Mouse (Mus musculus) neutrophil, adult 83 days (primary cell): ENCODE measurements around the gene Zkscan8. TPM values are rescaled to one million over a fixed set of nuclear protein-coding genes. Genes with fewer than 3 reads are reported as not detected.

Experiments used
- total RNA-seq, 2 experiments: library from RNA; stranded (reverse); gene quantifications; one replicate each; pipeline ENCODE4 v1.2.4; 2023

The Zkscan8 gene
- 1 to 10 TPM; 2.4 to 3.9 TPM for total RNA-seq

GRCm38 (mm10) chr13:21530781-21531201 is at the start of gene Zkscan8:
Gene Zkscan8, minus strand, starts transcription at chr13:21531120.

GRCm38 (mm10) chr13:21559793-21560192 is 28.9 kb upstream of the Zkscan8 start, which contains the start of gene Olfr1535:
Gene Olfr1535, minus strand, starts transcription at chr13:21559893.

GRCm38 (mm10) chr13:21542708-21543107 is 11.8 kb upstream of the Zkscan8 start, which contains the start of gene Olfr1366:
Gene Olfr1366, minus strand, starts transcription at chr13:21542808.

GRCm38 (mm10) chr13:21501182-21501581 is 29.7 kb downstream of the Zkscan8 start, which contains the start of gene Gm11273:
Gene Gm11273, minus strand, starts transcription at chr13:21501418.

GRCm38 (mm10) chr13:21495080-21495479 is 35.8 kb downstream of the Zkscan8 start, which contains the start of gene AK157302:
Gene AK157302, plus strand, starts transcription at chr13:21495223.

GRCm38 (mm10) chr13:21478759-21479670 is 51.9 kb downstream of the Zkscan8 start, which contains the start of the genes Zkscan4 and Gm10065:
Gene Zkscan4, plus strand, starts transcription at chr13:21478907.
Gene Gm10065, minus strand, starts transcription at chr13:21479441.

GRCm38 (mm10) chr13:21468061-21469019 is 62.6 kb downstream of the Zkscan8 start, which contains the start of gene Nkapl:
Gene Nkapl, minus strand, starts transcription at chr13:21468509.

Other genes starting within 250 kb of the Zkscan8 start
- not detected for gene Gpx5, start 238.4 kb downstream of the Zkscan8 start, total RNA-seq
- not detected for gene Gpx6, start 219.0 kb downstream of the Zkscan8 start, total RNA-seq
- not detected for gene Olfr1367, start 184.2 kb downstream of the Zkscan8 start, total RNA-seq
- 1 to 10 TPM; 2.3 to 2.9 TPM for gene Zscan12, start 168.3 kb downstream of the Zkscan8 start, total RNA-seq
- gene Zkscan3, start 128.4 kb downstream of the Zkscan8 start, total RNA-seq: 10 to 100 TPM; 23.5 to 24.5 TPM
- gene Pgbd1, start 90.1 kb downstream of the Zkscan8 start, total RNA-seq: not detected
- 1 to 10 TPM; 8.4 to 9.1 TPM for gene Zscan26, start 77.4 kb downstream of the Zkscan8 start, total RNA-seq
- not detected for gene Nkapl, start 62.6 kb downstream of the Zkscan8 start, total RNA-seq
- under 1 TPM in 1 of 2 experiments, not detected in 1; 0.22 TPM for gene Zkscan4, start 52.2 kb downstream of the Zkscan8 start, total RNA-seq
- not detected for gene Gm10065, start 51.7 kb downstream of the Zkscan8 start, total RNA-seq
- 1 to 10 TPM; 2.4 to 2.7 TPM for gene AK157302, start 35.9 kb downstream of the Zkscan8 start, total RNA-seq
- gene Gm11273, start 29.7 kb downstream of the Zkscan8 start, total RNA-seq: 10 to 100 TPM; 11.5 to 12.9 TPM
- not detected for gene Olfr1366, start 11.7 kb upstream of the Zkscan8 start, total RNA-seq
- gene Olfr1535, start 28.8 kb upstream of the Zkscan8 start, total RNA-seq: not detected
- not detected for gene Olfr1364, start 50.6 kb upstream of the Zkscan8 start, total RNA-seq
- gene Olfr1362, start 82.9 kb upstream of the Zkscan8 start, total RNA-seq: not detected
- not detected for gene Olfr11, start 111.4 kb upstream of the Zkscan8 start, total RNA-seq
- gene Olfr1361, start 132.3 kb upstream of the Zkscan8 start, total RNA-seq: not detected
- gene Olfr1360, start 146.3 kb upstream of the Zkscan8 start, total RNA-seq: not detected
- gene Olfr1359, start 167.0 kb upstream of the Zkscan8 start, total RNA-seq: not detected
- 1,000 to 10,000 TPM; 1,112 to 1,155 TPM for gene Hist1h2bl, start 185.0 kb upstream of the Zkscan8 start, total RNA-seq
- gene Hist1h2ai, start 185.3 kb upstream of the Zkscan8 start, total RNA-seq: 100 to 1,000 TPM; 381 to 445 TPM
- gene Hist1h3h, start 186.5 kb upstream of the Zkscan8 start, total RNA-seq: 1,000 to 10,000 TPM; 1,706 to 1,716 TPM
- gene Hist1h2bm, start 190.9 kb upstream of the Zkscan8 start, total RNA-seq: 100 to 1,000 TPM; 312 to 338 TPM
- gene Hist1h4j, start 203.9 kb upstream of the Zkscan8 start, total RNA-seq: 100 to 1,000 TPM; 189 to 204 TPM
- 1,000 to 10,000 TPM; 2,442 to 2,952 TPM for gene Hist1h4k, start 219.4 kb upstream of the Zkscan8 start, total RNA-seq
- gene Hist1h2ak, start 222.7 kb upstream of the Zkscan8 start, total RNA-seq: 100 to 1,000 TPM; 484 to 517 TPM
- 100 to 1,000 TPM; 773 to 822 TPM for gene Hist1h2bn, start 223.0 kb upstream of the Zkscan8 start, total RNA-seq
- gene Hist1h1b, start 249.5 kb upstream of the Zkscan8 start, total RNA-seq: 100 to 1,000 TPM; 670 to 767 TPM